Mouse (Mus musculus): Measurements from ENCODE around the gene Kcnmb4. TPM values are rescaled to one million over a fixed set of nuclear protein-coding genes. Genes with fewer than 3 reads are reported as not detected.

Gene Kcnmb4
- total and polyA plus RNA-seq, 3 experiments = 0.80 to 1.1 (median 1.0) TPM

DNA sequence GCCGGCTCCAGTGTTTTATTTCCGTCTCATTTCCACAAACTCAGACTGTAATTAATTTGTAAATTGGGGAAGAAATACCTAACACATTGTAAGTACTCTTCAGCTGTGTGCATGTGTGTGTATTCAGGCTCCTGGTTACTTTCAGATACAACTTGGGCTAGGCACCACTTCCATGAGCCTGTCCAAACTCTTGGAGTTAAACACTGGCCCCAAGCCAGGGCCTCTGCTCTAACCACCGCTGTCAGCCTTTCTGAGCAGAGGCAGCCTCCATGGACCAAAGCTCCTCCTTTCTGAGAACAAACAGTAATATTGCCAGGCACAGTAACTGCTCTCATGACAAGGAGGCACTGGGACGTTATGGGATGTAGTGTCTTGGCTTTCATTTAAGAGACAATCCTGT lies 96.8 kb downstream of the Kcnmb4 start:
- DNase-seq (ENCODE audit: extremely low read depth) = no peak
- in situ Hi-C loops (cut with MboI; ENCODE audit: low pct_ligation_motif_present, low pct_unique_long_range_greater_than_20kb, low sequenced_read_pairs) (no loop called here), dilution Hi-C loops (cut with MboI; ENCODE audit: extremely low pct_ligation_motif_present, extremely low pct_unique_long_range_greater_than_20kb, low sequenced_read_pairs) (no loop called here)

DNA sequence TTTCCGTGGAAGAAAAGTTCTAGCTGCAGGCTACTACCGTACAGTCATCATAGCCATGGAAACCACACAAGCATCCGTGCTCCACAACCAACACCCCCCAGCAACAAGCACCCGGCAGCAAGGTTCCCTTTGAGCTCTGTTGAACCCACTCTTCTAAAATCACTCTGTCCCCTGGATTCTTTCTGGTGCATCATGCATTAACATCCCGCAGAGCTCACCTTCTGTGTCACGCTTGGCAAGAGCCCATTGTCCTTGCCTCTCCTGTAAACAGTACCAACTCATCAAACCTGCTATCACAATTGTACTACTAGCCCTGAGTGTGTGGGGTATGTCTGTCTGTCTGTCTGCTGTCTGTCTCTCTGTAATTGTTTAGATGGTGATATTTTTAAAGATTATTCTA lies 99.6 kb downstream of the Kcnmb4 start:
- TF ChIP-seq SMC3 (IDR thresholded peaks at IDR 0.05; ENCODE audit: low read depth, low read length) = no peak
- no peak for TF ChIP-seq MXI1 (IDR thresholded peaks at IDR 0.05; ENCODE audit: low read depth, low read length)
- no peak for TF ChIP-seq UBTF (IDR thresholded peaks at IDR 0.05; ENCODE audit: low read depth, low read length)
- TF ChIP-seq RAD21 (IDR thresholded peaks at IDR 0.05; ENCODE audit: low read depth, low read length) = no peak
- no peak for TF ChIP-seq JUND (conservative IDR thresholded peaks at IDR 0.05; ENCODE audit: low read depth, low read length)
- no peak for TF ChIP-seq MEF2A (IDR thresholded peaks at IDR 0.05; ENCODE audit: borderline replicate concordance, low read depth, low read length)
- TF ChIP-seq SIN3A (IDR thresholded peaks at IDR 0.05; ENCODE audit: low read length) = no peak
- TF ChIP-seq USF1 (IDR thresholded peaks at IDR 0.05; ENCODE audit: low read depth, low read length) = no peak
- TF ChIP-seq CHD2 (IDR thresholded peaks at IDR 0.05; ENCODE audit: low read length) = no peak
- TF ChIP-seq POLR2A (IDR thresholded peaks at IDR 0.05; ENCODE audit: low read depth, low read length) = no peak
- TF ChIP-seq JUN (IDR thresholded peaks at IDR 0.05; ENCODE audit: insufficient read depth, low read depth, low read length) = no peak
- no peak for TF ChIP-seq CHD1 (IDR thresholded peaks at IDR 0.05; ENCODE audit: low read depth, low read length)
- no peak for TF ChIP-seq GABPA (IDR thresholded peaks at IDR 0.05; ENCODE audit: insufficient replicate concordance, low read depth, low read length)
- Histone ChIP-seq H3K4me2 (ENCODE audit: insufficient read depth, low read depth, poor library complexity, severe bottlenecking) (no peak overlapping the region), H3K27ac (ENCODE audit: insufficient read depth, low read depth) (no peak overlapping the region), H3K36me3 (replicated peaks in 1 of 2; ENCODE audit: control insufficient read depth in 1 of 2, insufficient read depth in 1 of 2, low read length in 1 of 2) (no peaks in the 10 kb centered on the region), H3K4me3 (replicated peaks in 1 of 3; ENCODE audit: low read depth in 2 of 3, low read length in 2 of 3, poor library complexity in 1 of 3) (no peak overlapping the region), H3K9ac (ENCODE audit: insufficient read depth, low read depth) (no peak overlapping the region), H3K4me1 (ENCODE audit: control insufficient read depth in 1 of 2, insufficient read depth in 2 of 2) (no peaks in the 10 kb centered on the region), H3K79me2 (replicated peaks; ENCODE audit: control insufficient read depth, extremely low read depth, insufficient read depth, poor library complexity, severe bottlenecking) (no peaks in the 10 kb centered on the region), H3K27me3 (replicated peaks) (no peaks in the 10 kb centered on the region), H3K9me3 (replicated peaks; ENCODE audit: low read length) (no peaks in the 10 kb centered on the region)
- no peak for DNase-seq (ENCODE audit: extremely low read depth)
- dilution Hi-C loops (cut with MboI; ENCODE audit: extremely low pct_ligation_motif_present, extremely low pct_unique_long_range_greater_than_20kb, low sequenced_read_pairs) = no loop called here
- in situ Hi-C loops (cut with MboI; ENCODE audit: low pct_ligation_motif_present, low pct_unique_long_range_greater_than_20kb, low sequenced_read_pairs) = no loop called here

More for the DNA sequence above, 96.8 kb downstream of the Kcnmb4 start:
- TF ChIP-seq MAX (IDR thresholded peaks at IDR 0.05; ENCODE audit: low read length) (no peak), SIN3A (IDR thresholded peaks at IDR 0.05; ENCODE audit: low read length) (no peak), JUN (IDR thresholded peaks at IDR 0.05; ENCODE audit: insufficient read depth, low read depth, low read length) (no peak), SMC3 (IDR thresholded peaks at IDR 0.05; ENCODE audit: low read depth, low read length) (no peak), ZNF384 (IDR thresholded peaks at IDR 0.05; ENCODE audit: low read depth, low read length) (no peak), ETS1 (conservative IDR thresholded peaks at IDR 0.05; ENCODE audit: low read depth, low read length) (no peak), MXI1 (IDR thresholded peaks at IDR 0.05; ENCODE audit: low read depth, low read length) (no peak), MEF2A (IDR thresholded peaks at IDR 0.05; ENCODE audit: borderline replicate concordance, low read depth, low read length) (no peak), ELF1 (IDR thresholded peaks at IDR 0.05; ENCODE audit: low read depth, low read length) (no peak), JUND (conservative IDR thresholded peaks at IDR 0.05; ENCODE audit: low read depth, low read length) (no peak), NELFE (IDR thresholded peaks at IDR 0.05; ENCODE audit: low read depth, low read length) (no peak), NRF1 (IDR thresholded peaks at IDR 0.05; ENCODE audit: low read depth, low read length) (no peak), BHLHE40 (IDR thresholded peaks at IDR 0.05; ENCODE audit: low read depth, low read length) (no peak), POLR2AphosphoS2 (IDR thresholded peaks at IDR 0.05; ENCODE audit: low read depth, low read length) (no peak), TBP (conservative IDR thresholded peaks at IDR 0.05; ENCODE audit: low read depth, low read length) (no peak), PAX5 (IDR thresholded peaks at IDR 0.05; ENCODE audit: low read length) (no peak)
- Histone ChIP-seq H3K9ac (ENCODE audit: insufficient read depth, low read depth) (no peak overlapping the region), H3K9me3 (replicated peaks; ENCODE audit: low read length) (no peaks in the 10 kb centered on the region), H3K4me3 (replicated peaks in 1 of 3; ENCODE audit: low read depth in 2 of 3, low read length in 2 of 3, poor library complexity in 1 of 3) (no peak overlapping the region), H3K4me2 (ENCODE audit: insufficient read depth, low read depth, poor library complexity, severe bottlenecking) (no peak overlapping the region), H3K4me1 (ENCODE audit: control insufficient read depth in 1 of 2, insufficient read depth in 2 of 2) (no peaks in the 10 kb centered on the region), H3K27me3 (replicated peaks) (no peaks in the 10 kb centered on the region), H3K79me2 (replicated peaks; ENCODE audit: control insufficient read depth, extremely low read depth, insufficient read depth, poor library complexity, severe bottlenecking) (no peaks in the 10 kb centered on the region), H3K27ac (ENCODE audit: insufficient read depth, low read depth) (no peak overlapping the region), H3K36me3 (replicated peaks in 1 of 2; ENCODE audit: control insufficient read depth in 1 of 2, insufficient read depth in 1 of 2, low read length in 1 of 2) (no peaks in the 10 kb centered on the region)

Measured in CH12.LX (cell line).